Mouse (Mus musculus): ENCODE measurements around the gene Srgap2. TPM values are rescaled to one million over a fixed set of nuclear protein-coding genes. Genes with fewer than 3 reads are reported as not detected.

Gene Srgap2
- polyA plus RNA-seq, 1 experiment, result 83.8 TPM

GRCm38 (mm10) chr1:131365832-131366231, 161.3 kb downstream of the Srgap2 start:
- no peak overlapping the region for H3K27ac ChIP-seq (ENCODE audit: insufficient read depth, low read length)
- H3K36me3 ChIP-seq (ENCODE audit: control insufficient read depth, insufficient read depth, low read length, poor library complexity, severe bottlenecking), result peaks cover 2% of the 10 kb centered on the region
- no peak overlapping the region for H3K9ac ChIP-seq (ENCODE audit: low read depth, poor library complexity, severe bottlenecking)

GRCm38 (mm10) chr1:131364432-131364831, 162.7 kb downstream of the Srgap2 start:
- Histone ChIP-seq H3K9ac (ENCODE audit: low read depth, poor library complexity, severe bottlenecking) (no peak overlapping the region), H3K36me3 (ENCODE audit: control insufficient read depth, insufficient read depth, low read length, poor library complexity, severe bottlenecking) (peaks cover 2% of the 10 kb centered on the region), H3K27me3 (ENCODE audit: control insufficient read depth, insufficient read depth, low read length, poor library complexity, severe bottlenecking) (no peaks in the 10 kb centered on the region), H3K4me3 (ENCODE audit: low read depth, low read length) (no peak overlapping the region), H3K9me3 (replicated peaks; ENCODE audit: control insufficient read depth, insufficient read depth, low read length, poor library complexity, severe bottlenecking) (no peaks in the 10 kb centered on the region), H3K4me1 (ENCODE audit: control insufficient read depth, insufficient read depth, low read length) (no peaks in the 10 kb centered on the region), H3K27ac (ENCODE audit: insufficient read depth, low read length) (no peak overlapping the region)
- TF ChIP-seq POLR2A (IDR thresholded peaks at IDR 0.05; ENCODE audit: insufficient read depth, low read length), result no peak
- no peak for TF ChIP-seq CTCF (IDR thresholded peaks at IDR 0.05; ENCODE audit: low read depth, low read length)
- no peak for TF ChIP-seq EP300 (IDR thresholded peaks at IDR 0.05; ENCODE audit: insufficient read depth, low read depth, low read length)

More at GRCm38 (mm10) chr1:131365832-131366231, 161.3 kb downstream of the Srgap2 start:
- Histone ChIP-seq H3K9me3 (replicated peaks; ENCODE audit: control insufficient read depth, insufficient read depth, low read length, poor library complexity, severe bottlenecking) (no peaks in the 10 kb centered on the region), H3K4me3 (ENCODE audit: low read depth, low read length) (no peak overlapping the region), H3K4me1 (ENCODE audit: control insufficient read depth, insufficient read depth, low read length) (no peaks in the 10 kb centered on the region), H3K27me3 (ENCODE audit: control insufficient read depth, insufficient read depth, low read length, poor library complexity, severe bottlenecking) (no peaks in the 10 kb centered on the region)
- TF ChIP-seq EP300 (IDR thresholded peaks at IDR 0.05; ENCODE audit: insufficient read depth, low read depth, low read length) (no peak), POLR2A (IDR thresholded peaks at IDR 0.05; ENCODE audit: insufficient read depth, low read length) (no peak), CTCF (IDR thresholded peaks at IDR 0.05; ENCODE audit: low read depth, low read length) (no peak)

- Histone ChIP-seq H3K36me3 (ENCODE audit: control insufficient read depth, insufficient read depth, low read length, poor library complexity, severe bottlenecking) (peaks cover 2% of the 10 kb centered on the region), H3K27ac (ENCODE audit: insufficient read depth, low read length) (no peak overlapping the region), H3K4me1 (ENCODE audit: control insufficient read depth, insufficient read depth, low read length) (no peaks in the 10 kb centered on the region), H3K9me3 (replicated peaks; ENCODE audit: control insufficient read depth, insufficient read depth, low read length, poor library complexity, severe bottlenecking) (no peaks in the 10 kb centered on the region), H3K27me3 (ENCODE audit: control insufficient read depth, insufficient read depth, low read length, poor library complexity, severe bottlenecking) (no peaks in the 10 kb centered on the region), H3K9ac (ENCODE audit: low read depth, poor library complexity, severe bottlenecking) (no peak overlapping the region), H3K4me3 (ENCODE audit: low read depth, low read length) (no peak overlapping the region)
- TF ChIP-seq POLR2A (IDR thresholded peaks at IDR 0.05; ENCODE audit: insufficient read depth, low read length) (no peak), CTCF (IDR thresholded peaks at IDR 0.05; ENCODE audit: low read depth, low read length) (no peak), EP300 (IDR thresholded peaks at IDR 0.05; ENCODE audit: insufficient read depth, low read depth, low read length) (no peak)
These were observed 163.3 kb downstream of the Srgap2 start for GRCm38 (mm10) chr1:131363887-131364286.

GRCm38 (mm10) chr1:131362089-131362488, 165.1 kb downstream of the Srgap2 start:
- H3K36me3 ChIP-seq (ENCODE audit: control insufficient read depth, insufficient read depth, low read length, poor library complexity, severe bottlenecking), result peaks cover 2% of the 10 kb centered on the region
- H3K27me3 ChIP-seq (ENCODE audit: control insufficient read depth, insufficient read depth, low read length, poor library complexity, severe bottlenecking), result no peaks in the 10 kb centered on the region
- TF ChIP-seq EP300 (IDR thresholded peaks at IDR 0.05; ENCODE audit: insufficient read depth, low read depth, low read length) (no peak), POLR2A (IDR thresholded peaks at IDR 0.05; ENCODE audit: insufficient read depth, low read length) (no peak), CTCF (IDR thresholded peaks at IDR 0.05; ENCODE audit: low read depth, low read length) (no peak)
- no peaks in the 10 kb centered on the region for H3K9me3 ChIP-seq (replicated peaks; ENCODE audit: control insufficient read depth, insufficient read depth, low read length, poor library complexity, severe bottlenecking)
- H3K4me3 ChIP-seq (ENCODE audit: low read depth, low read length), result no peak overlapping the region
- H3K4me1 ChIP-seq (ENCODE audit: control insufficient read depth, insufficient read depth, low read length), result no peaks in the 10 kb centered on the region
- no peak overlapping the region for H3K27ac ChIP-seq (ENCODE audit: insufficient read depth, low read length)
- no peak overlapping the region for H3K9ac ChIP-seq (ENCODE audit: low read depth, poor library complexity, severe bottlenecking)

GRCm38 (mm10) chr1:131360800-131361199, 166.4 kb downstream of the Srgap2 start:
- no peaks in the 10 kb centered on the region for H3K9me3 ChIP-seq (replicated peaks; ENCODE audit: control insufficient read depth, insufficient read depth, low read length, poor library complexity, severe bottlenecking)
- peaks cover 6% of the 10 kb centered on the region for H3K36me3 ChIP-seq (ENCODE audit: control insufficient read depth, insufficient read depth, low read length, poor library complexity, severe bottlenecking)
- H3K4me1 ChIP-seq (ENCODE audit: control insufficient read depth, insufficient read depth, low read length), result no peaks in the 10 kb centered on the region
- H3K4me3 ChIP-seq (ENCODE audit: low read depth, low read length), result no peak overlapping the region
- H3K9ac ChIP-seq (ENCODE audit: low read depth, poor library complexity, severe bottlenecking), result no peak overlapping the region
- no peak overlapping the region for H3K27ac ChIP-seq (ENCODE audit: insufficient read depth, low read length)
- no peaks in the 10 kb centered on the region for H3K27me3 ChIP-seq (ENCODE audit: control insufficient read depth, insufficient read depth, low read length, poor library complexity, severe bottlenecking)
- TF ChIP-seq EP300 (IDR thresholded peaks at IDR 0.05; ENCODE audit: insufficient read depth, low read depth, low read length), result no peak
- no peak for TF ChIP-seq CTCF (IDR thresholded peaks at IDR 0.05; ENCODE audit: low read depth, low read length)
- TF ChIP-seq POLR2A (IDR thresholded peaks at IDR 0.05; ENCODE audit: insufficient read depth, low read length), result no peak

GRCm38 (mm10) chr1:131359609-131360008, 167.5 kb downstream of the Srgap2 start:
- Histone ChIP-seq H3K27me3 (ENCODE audit: control insufficient read depth, insufficient read depth, low read length, poor library complexity, severe bottlenecking) (no peaks in the 10 kb centered on the region), H3K4me3 (ENCODE audit: low read depth, low read length) (no peak overlapping the region), H3K36me3 (ENCODE audit: control insufficient read depth, insufficient read depth, low read length, poor library complexity, severe bottlenecking) (peaks cover 12% of the 10 kb centered on the region), H3K9me3 (replicated peaks; ENCODE audit: control insufficient read depth, insufficient read depth, low read length, poor library complexity, severe bottlenecking) (no peaks in the 10 kb centered on the region), H3K27ac (ENCODE audit: insufficient read depth, low read length) (no peak overlapping the region), H3K9ac (ENCODE audit: low read depth, poor library complexity, severe bottlenecking) (no peak overlapping the region), H3K4me1 (ENCODE audit: control insufficient read depth, insufficient read depth, low read length) (no peaks in the 10 kb centered on the region)
- TF ChIP-seq POLR2A (IDR thresholded peaks at IDR 0.05; ENCODE audit: insufficient read depth, low read length) (no peak), CTCF (IDR thresholded peaks at IDR 0.05; ENCODE audit: low read depth, low read length) (no peak), EP300 (IDR thresholded peaks at IDR 0.05; ENCODE audit: insufficient read depth, low read depth, low read length) (no peak)

Measured in ES-Bruce4 (cell line).